Mouse (Mus musculus) cerebellum, adult 9-11 months (tissue): ENCODE data around the gene Zscan21.
A peak's percentile ranks its signal among the peaks of the same experiment; 100 is the strongest.
"Not testable (repeated sequence)": the region's sequence is repeated elsewhere in the genome, so short reads cannot be mapped to it uniquely, and the experiment has no call there.

ENCODE experiments used
- DNase-seq: peaks from one replicate; pipeline ENCODE4 v3.0.0; 2022

Gene Zscan21

GRCm38 (mm10) chr5:138116255-138117198 is at the start of gene Zscan21:
Gene Zscan21, plus strand, starts transcription at chr5:138116903.
- DNase-seq: peak; percentile 88

GRCm38 (mm10) chr5:138073803-138074202 is 42.9 kb upstream of the Zscan21 start:
- no peak for DNase-seq

DNA sequence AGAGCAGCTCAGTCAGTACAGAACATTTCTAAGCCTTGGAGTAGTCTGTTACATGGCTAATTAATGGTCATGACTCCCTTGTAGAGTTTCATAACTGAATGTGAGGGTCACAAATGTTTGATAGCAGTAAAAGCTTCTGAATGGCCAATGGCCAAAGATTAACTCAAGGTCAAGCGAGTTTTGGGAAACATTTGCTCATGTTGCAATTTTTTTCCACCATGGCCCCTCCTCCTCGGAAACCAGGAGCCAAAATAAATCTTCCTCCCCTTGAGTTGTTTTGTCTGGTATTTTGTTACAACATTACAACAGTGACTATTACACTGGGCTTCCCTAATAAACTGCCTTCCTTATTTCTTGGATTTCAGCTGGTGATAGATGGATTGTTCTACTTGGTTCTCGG is 41.0 kb upstream of the Zscan21 start:
- DNase-seq: no peak

- DNase-seq: no peak
Observed at GRCm38 (mm10) chr5:138076148-138076547, 40.6 kb upstream of the Zscan21 start.

- no peak for DNase-seq
Observed at GRCm38 (mm10) chr5:138080456-138080855, 36.2 kb upstream of the Zscan21 start.

DNA sequence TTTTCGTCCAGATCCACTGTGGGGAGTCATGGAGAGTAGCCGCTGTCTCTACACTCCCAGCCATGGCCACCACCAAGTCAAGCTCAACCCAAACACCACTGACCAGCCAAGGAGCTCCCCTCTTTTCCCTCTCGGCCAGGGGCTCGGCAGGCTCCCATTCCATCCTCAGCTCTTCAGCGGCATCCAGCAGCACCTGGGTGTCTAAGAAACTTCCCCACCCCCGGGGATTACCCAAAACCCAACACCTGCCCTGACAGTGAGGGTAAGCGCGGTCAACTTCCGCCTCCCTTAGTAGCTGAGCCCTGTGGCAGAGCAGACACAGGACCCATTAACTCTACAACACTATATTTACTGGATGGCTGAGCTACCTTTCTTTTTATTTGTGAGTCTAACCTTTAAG is 35.3 kb upstream of the Zscan21 start:
- DNase-seq: no peak

- DNase-seq: no peak
Observed at GRCm38 (mm10) chr5:138083318-138083900, 33.3 kb upstream of the Zscan21 start.

- DNase-seq: no peak
Observed at GRCm38 (mm10) chr5:138083936-138084335, 32.8 kb upstream of the Zscan21 start.

GRCm38 (mm10) chr5:138084507-138084906 is 32.2 kb upstream of the Zscan21 start:
- DNase-seq: no peak

DNA sequence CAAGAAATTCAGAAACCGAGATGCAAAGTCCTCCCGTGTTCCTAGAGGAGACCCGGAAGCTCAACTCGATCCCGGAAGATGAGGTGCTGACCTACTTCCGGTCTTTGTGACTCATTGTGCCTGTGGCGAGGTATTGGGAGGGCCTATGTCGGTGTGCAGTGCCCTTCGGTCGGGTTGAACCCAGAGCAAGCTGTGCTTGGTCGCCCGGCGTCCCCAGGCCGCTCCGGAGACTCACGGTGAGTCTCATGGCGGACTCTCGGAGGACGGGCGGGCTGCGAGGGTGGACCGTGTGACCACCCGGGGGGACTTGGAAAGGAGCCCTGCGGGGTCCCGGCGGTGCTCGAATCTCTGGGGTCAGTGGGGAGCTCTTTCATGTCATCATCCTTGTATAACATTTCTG is 31.7 kb upstream of the Zscan21 start, which contains the start of gene Zkscan1:
TSS of gene Zkscan1 (plus strand) at position 89 of the 400 bp plus-strand sequence.
- peak; percentile 87 for DNase-seq

DNA sequence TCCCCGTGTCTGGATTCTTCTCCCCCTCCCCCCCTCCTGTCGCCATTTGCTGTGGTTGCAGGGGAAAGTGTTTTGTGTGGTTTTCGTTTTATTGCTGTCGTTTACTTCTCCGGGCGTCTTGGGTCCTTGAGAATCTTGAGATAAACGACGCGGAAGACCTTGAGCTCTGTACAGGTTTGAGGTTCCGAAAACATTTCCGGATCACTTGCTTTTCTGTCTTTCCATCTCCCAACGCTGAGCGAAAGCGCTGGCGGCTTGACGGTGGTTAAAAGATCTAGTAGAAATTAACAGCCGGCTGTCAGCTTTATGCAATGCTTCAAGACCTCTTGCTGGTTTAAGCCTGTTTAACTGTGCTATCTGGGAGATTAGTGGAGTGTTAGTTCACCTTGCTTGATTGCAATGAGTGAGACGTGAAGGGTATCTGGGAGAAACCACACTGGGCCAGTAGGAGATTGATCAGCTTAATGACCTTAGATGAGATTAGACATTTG is 31.2 kb upstream of the Zscan21 start:
- DNase-seq: no peak

DNA sequence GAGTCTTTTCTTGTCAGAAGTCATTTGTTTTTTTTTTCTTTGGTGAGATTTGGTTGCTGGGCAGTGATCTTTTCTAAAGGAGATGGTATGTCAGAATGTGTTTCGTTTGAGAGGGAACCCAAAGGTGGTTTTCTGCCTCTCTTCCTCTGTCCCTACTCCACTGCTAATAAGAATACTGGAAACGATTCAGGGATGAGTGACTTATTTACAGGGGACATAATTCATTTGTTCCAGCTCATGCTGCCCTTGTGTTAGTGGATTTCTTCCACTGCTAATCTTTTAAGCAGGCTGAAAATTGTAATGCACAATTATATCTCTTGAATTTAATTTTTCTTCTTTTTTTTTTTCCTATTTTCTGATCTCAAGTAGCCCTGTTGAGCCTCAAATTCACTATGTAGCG is 29.9 kb upstream of the Zscan21 start:
- DNase-seq: no peak

- DNase-seq: no peak
Observed at GRCm38 (mm10) chr5:138088366-138088765, 28.3 kb upstream of the Zscan21 start.

GRCm38 (mm10) chr5:138089108-138089551 is 27.6 kb upstream of the Zscan21 start:
- DNase-seq: no peak

DNA sequence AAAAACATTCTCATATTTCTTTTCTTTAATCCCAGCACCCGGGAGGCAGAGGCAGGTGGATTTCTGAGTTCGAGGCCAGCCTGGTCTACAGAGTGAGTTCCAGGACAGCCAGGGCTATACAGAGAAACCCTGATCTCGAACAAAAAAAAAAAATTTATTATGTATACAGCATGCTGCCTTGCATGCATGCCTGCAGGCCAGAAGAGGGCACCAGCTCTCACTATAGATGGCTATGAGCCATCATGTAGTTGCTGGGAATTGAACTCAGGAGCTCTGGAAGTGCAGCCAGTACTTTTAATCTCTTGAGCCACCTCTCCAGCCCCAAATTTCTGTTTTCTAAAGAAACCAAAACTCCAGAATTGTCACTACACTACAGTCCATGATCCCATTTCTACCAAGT is 26.4 kb upstream of the Zscan21 start:
- no peak for DNase-seq

DNA sequence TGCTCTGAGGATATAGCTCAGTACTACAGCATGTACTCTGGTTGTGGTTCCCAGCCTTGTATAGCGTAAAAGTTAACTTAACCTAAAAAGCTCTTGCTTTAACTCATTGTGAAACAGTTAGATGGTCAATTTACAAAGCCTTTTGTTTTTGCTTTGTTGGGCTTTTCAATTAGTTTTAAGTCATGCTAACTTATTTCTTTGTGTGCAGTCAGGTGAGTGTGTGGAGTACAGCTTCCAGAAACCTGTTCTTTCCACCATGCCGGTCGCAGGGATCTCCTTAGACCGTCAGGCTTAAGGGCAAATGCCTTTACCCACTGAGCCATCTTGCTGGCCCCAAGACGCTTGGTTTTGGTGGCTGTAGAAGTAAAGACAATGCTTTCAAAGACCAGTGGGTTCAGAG is 26.0 kb upstream of the Zscan21 start:
- no peak for DNase-seq

DNA sequence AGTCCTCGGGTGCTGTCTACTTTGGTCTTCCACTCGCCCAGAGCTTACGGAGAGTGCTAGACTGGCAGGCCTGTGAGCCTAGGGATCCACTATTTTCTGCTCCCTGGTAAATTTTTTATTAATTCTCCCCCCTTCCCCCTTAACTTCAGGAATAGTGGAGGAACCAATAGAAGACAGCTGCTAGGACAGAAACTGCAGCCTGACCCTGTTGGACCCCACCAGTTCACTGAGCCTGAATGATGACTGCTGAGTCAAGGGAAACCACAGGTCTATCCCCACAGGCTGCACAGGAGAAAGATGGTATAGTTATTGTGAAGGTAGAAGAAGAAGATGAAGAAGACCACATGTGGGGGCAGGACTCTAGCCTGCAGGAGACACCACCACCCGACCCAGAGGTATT is 23.9 kb upstream of the Zscan21 start:
- no peak for DNase-seq

DNA sequence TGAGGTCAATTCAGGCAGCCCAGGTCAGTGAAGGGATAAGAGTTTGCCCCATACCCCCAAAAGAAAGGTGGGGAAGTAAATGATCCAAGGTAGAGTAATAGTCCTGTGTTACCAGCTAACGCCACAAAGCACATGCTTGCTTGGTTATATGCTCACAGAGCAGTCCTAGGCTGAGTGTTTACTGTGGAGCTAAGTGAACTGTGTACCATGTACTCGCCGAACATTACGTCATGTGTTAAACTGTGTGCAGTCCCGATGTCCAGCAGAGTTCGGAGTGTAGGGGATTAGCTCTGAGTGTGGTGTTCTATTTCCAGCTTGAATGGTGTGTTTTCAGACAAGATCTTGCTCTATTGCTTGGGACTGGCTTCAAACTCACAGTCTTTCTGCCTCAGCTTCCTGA is 22.2 kb upstream of the Zscan21 start:
- no peak for DNase-seq

- no peak for DNase-seq
Observed at GRCm38 (mm10) chr5:138104976-138105375, 11.7 kb upstream of the Zscan21 start.

GRCm38 (mm10) chr5:138107130-138107529 is 9.6 kb upstream of the Zscan21 start:
- no peak for DNase-seq

GRCm38 (mm10) chr5:138109847-138110396 is 6.8 kb upstream of the Zscan21 start:
- not testable (repeated sequence) for DNase-seq

DNA sequence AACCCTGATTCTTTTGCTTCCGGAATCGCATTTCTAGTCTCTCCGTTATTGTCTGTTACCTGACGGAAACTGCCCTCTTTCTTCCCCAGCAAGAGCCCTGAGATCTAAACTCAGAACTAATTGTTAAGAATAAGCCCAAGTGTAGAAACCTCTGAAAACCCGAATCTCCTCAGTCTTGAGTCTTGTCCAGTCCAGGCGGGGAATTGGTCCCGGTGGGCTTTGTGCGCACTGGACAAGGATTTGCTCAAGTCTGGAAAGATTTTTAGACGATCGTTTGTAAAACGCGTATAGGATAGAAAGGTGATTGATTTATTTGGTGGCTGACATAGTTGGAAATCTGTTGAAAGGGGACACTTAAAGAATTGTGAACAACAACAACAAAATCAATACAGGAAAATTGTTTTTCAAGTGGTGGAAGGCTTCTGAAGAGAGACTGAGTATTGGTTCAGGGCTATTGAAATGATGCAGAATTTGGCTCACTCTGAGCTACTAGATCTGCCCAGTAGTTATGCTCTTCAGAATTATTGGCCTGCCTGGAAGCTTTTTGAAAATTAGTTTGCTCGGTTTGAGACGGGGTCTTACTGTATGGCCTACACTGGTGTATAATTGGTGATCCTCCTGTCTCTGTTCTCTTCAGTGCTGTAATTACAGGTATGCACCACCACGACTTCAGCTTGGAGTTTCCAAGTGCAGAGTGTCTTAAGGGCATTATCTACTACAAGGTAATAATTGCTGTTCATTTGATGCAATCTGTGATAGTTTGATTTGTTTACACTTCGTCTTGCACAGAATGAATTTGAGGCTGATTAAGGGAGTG is 704 bp downstream of the Zscan21 start:
- no peak for DNase-seq

DNA sequence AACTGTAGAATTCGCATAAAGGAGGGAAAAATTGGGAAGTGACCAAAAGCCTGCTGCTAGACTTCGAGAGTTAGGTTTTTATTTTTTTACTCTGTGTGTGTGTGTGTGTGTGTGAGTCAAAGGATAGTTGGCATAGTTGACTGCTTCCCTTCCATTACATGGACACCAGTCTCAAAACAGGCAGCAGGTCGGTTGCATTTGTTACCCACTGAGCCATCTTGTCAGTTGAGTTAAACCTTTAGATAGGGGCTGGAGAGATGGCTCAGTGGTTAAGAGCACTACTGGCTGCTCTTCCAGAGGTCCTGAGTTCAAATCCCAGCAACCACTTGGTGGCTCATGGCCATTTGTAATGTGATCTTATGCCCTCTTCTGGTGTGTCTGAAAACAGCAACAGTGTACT is 1.3 kb downstream of the Zscan21 start:
- DNase-seq: no peak
